Mouse (Mus musculus): ENCODE measurements at regions not wholly inside any gene's neighbourhood (a gene's known extent, or its start where the extent isn't known, plus 50 kb on each side); places are given as distances from the start of the nearest gene placed in this dataset.

GRCm38 (mm10) chr6:104028439-104029091, 464.0 kb upstream of the Cntn6 start:
- TF ChIP-seq USF1 (IDR thresholded peaks at IDR 0.05; ENCODE audit: low read depth) (no peak), CTCF (IDR thresholded peaks at IDR 0.05; ENCODE audit: control insufficient read depth, insufficient read depth, insufficient read length) (peak; percentile 12), MAX (IDR thresholded peaks at IDR 0.05) (no peak), MYOD1 (IDR thresholded peaks at IDR 0.05; ENCODE audit: control insufficient read depth, insufficient read length, low read depth) (no peak), MYOG (IDR thresholded peaks at IDR 0.05; ENCODE audit: control insufficient read depth, extremely low read depth, insufficient read length) (no peak), FOSL1 (IDR thresholded peaks at IDR 0.05; ENCODE audit: insufficient read depth, low read length, poor library complexity, severe bottlenecking) (no peak), CEBPB (IDR thresholded peaks at IDR 0.05; ENCODE audit: low read depth) (no peak)

Data from C2C12 (cell line).